Comparison of ENCODE assay signal across 25 mouse cellular contexts in the genomic region with DNA sequence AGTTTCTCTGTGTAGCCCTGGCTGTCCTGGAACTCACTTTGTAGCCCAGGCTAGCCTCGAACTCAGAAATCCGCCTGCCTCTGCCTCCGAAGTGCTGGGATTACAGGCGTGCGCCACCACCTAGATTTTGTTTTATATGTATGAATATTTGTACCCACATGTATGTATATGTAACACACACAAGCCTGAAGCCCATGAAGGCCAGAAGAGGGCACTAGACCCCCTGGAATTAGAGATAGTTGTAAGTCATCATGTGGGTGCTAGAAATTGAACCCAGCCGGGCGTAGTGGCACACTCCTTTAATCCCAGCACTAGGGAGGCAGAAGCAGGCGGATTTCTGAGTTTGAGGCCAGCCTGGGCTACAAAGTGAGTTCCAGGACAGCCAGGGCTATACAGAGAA. TPM values are rescaled to one million over a fixed set of nuclear protein-coding genes. Genes with fewer than 3 reads are reported as not detected.
DNase-seq lines count a peak whose midpoint lies in the region; ATAC-seq and TF ChIP-seq lines count a peak whose summit lies in the region.
"Not testable (repeated sequence)": the region's sequence is repeated elsewhere in the genome, so short reads cannot be mapped to it uniquely, and the experiment has no call there.
"Had no signal": no experiment of that assay in that cellular context is flagged by ENCODE, and none has a peak within 500 bp of the region (broad histone marks: within the 10 kb centered on the region; RNA-seq: fewer than 3 reads in every experiment).

No protein-coding gene starts in this region.

- WGBS in intestine, postnatal 0 days, result 91% methylated on average over 8 of the region's 8 CpGs
- WGBS in liver, embryonic 14.5 days (ENCODE audit: insufficient replicate concordance), result 77% methylated on average over 8 of the region's 8 CpGs

- not testable (repeated sequence) for H3K79me2 ChIP-seq in MEL (ENCODE audit: control insufficient read depth, insufficient read depth, low read length, poor library complexity)

- H3K9ac ChIP-seq in MEL (ENCODE audit: control insufficient read depth, low read depth, low read length, poor library complexity, severe bottlenecking); intestine, postnatal 0 days (ENCODE audit: low read depth, low read length); liver, embryonic 14.5 days (replicated peaks): not testable (repeated sequence)

- H3K9me3 ChIP-seq in MEL (replicated peaks; ENCODE audit: insufficient read depth, low read length); intestine, postnatal 0 days (ENCODE audit: control insufficient read depth); liver, embryonic 14.5 days (ENCODE audit: control insufficient read depth, low read length): not testable (repeated sequence)

- not testable (repeated sequence) for H3K27ac ChIP-seq in MEL (ENCODE audit: control insufficient read depth, low read depth, low read length); gastrocnemius, adult 2 months; intestine, postnatal 0 days (ENCODE audit: low read depth, low read length); liver, embryonic 14.5 days

- not testable (repeated sequence) for H3K4me3 ChIP-seq in MEL (ENCODE audit: control insufficient read depth in 1 of 2, insufficient read depth in 1 of 2, low read depth in 2 of 2, low read length in 2 of 2); gastrocnemius, adult 2 months; intestine, postnatal 0 days (ENCODE audit: low read depth, low read length); liver, embryonic 14.5 days (ENCODE audit: insufficient read depth in 1 of 2, low read depth in 2 of 2, low read length in 2 of 2)

- not testable (repeated sequence) for H3K4me2 ChIP-seq in intestine, postnatal 0 days (replicated peaks; ENCODE audit: low read depth); liver, embryonic 14.5 days (ENCODE audit: low read depth)

- peak; percentile 12 for TF ChIP-seq RAD21 in MEL (IDR thresholded peaks at IDR 0.05; ENCODE audit: low read depth, low read length)

- TF ChIP-seq CTCF in MEL (IDR thresholded peaks at IDR 0.05 in 2 of 3, conservative IDR thresholded peaks at IDR 0.05 in 1 of 3; ENCODE audit: control insufficient read depth in 1 of 3, insufficient read depth in 1 of 3, low read depth in 2 of 3, low read length in 3 of 3, poor library complexity in 1 of 3, severe bottlenecking in 1 of 3), result peak in 1 of 3 experiments; percentile 33; a peak in 2 of 6 replicates
- TF ChIP-seq CTCF in gastrocnemius, adult 2 months (IDR thresholded peaks at IDR 0.05), result peak; percentile 12; the same call in 1 of the 2 replicates
- TF ChIP-seq CTCF in intestine, postnatal 0 days (IDR thresholded peaks at IDR 0.05; ENCODE audit: low read depth), result peak; percentile 18; the same call in 1 of the 2 replicates
- peak; percentile 38 for TF ChIP-seq CTCF in liver, embryonic 14.5 days (IDR thresholded peaks at IDR 0.05; ENCODE audit: low read depth)

- not testable (repeated sequence) for TF ChIP-seq EP300 in MEL (IDR thresholded peaks at IDR 0.05; ENCODE audit: low read depth in 1 of 2, low read length in 2 of 2); liver, embryonic 14.5 days (IDR thresholded peaks at IDR 0.05; ENCODE audit: low read depth)

- intact Hi-C loops in gastrocnemius, adult 2 months (cut with DNase I), result not testable (repeated sequence)

- H3K36me3 ChIP-seq in MEL (ENCODE audit: control insufficient read depth in 1 of 2, insufficient read depth in 2 of 2, low read length in 2 of 2); liver, embryonic 14.5 days (replicated peaks; ENCODE audit: control insufficient read depth, insufficient read depth, low read depth): not testable (repeated sequence)
- peaks cover 14% of the 10 kb centered on the region; the same call in 1 of the 2 replicates for H3K36me3 ChIP-seq in intestine, postnatal 0 days (ENCODE audit: control insufficient read depth, insufficient read depth)

- DNase-seq in 3T3-L1 (ENCODE audit: low read depth, low spot score), result peak; percentile 10
- peak; percentile 16 for DNase-seq in CD4-positive, CD25-positive, alpha-beta regulatory T cell, adult 2 months (ENCODE audit: low read depth, low spot score)
- DNase-seq in MEL (ENCODE audit: low read depth, low spot score), result peak; percentile 35
- DNase-seq in gastrocnemius, adult 2 months; liver, embryonic 14.5 days (ENCODE audit: low read depth in 3 of 3, low spot score in 3 of 3): not testable (repeated sequence)

- not testable (repeated sequence) for TF ChIP-seq POLR2A in MEL (IDR thresholded peaks at IDR 0.05; ENCODE audit: control insufficient read depth in 1 of 2, insufficient read depth in 1 of 2, low read depth in 1 of 2, low read length in 2 of 2, poor library complexity in 1 of 2)

- not testable (repeated sequence) for H3K4me1 ChIP-seq in MEL (ENCODE audit: control insufficient read depth in 1 of 2, insufficient read depth in 2 of 2, low read length in 2 of 2); intestine, postnatal 0 days (replicated peaks; ENCODE audit: control insufficient read depth, insufficient read depth, low read length); liver, embryonic 14.5 days (replicated peaks; ENCODE audit: control insufficient read depth in 2 of 2, insufficient read depth in 2 of 2, low read length in 1 of 2)

- not testable (repeated sequence) for H3K27me3 ChIP-seq in MEL (ENCODE audit: control insufficient read depth in 1 of 2, insufficient read depth in 2 of 2, low read length in 2 of 2); intestine, postnatal 0 days (replicated peaks; ENCODE audit: control insufficient read depth, insufficient read depth, low read length); liver, embryonic 14.5 days (ENCODE audit: control insufficient read depth, insufficient read depth, low read length)

- ATAC-seq in intestine, postnatal 0 days; liver, embryonic 14.5 days (ENCODE audit: insufficient read depth): not testable (repeated sequence)
- ATAC-seq in megakaryocyte progenitor cell, adult 5-6 weeks (replicated peaks; ENCODE audit: poor library complexity), result peak; percentile 57; the same call in 1 of the 2 replicates

TF ChIP-seq in MEL, 35 proteins besides CTCF, POLR2A, EP300 and RAD21:
- peak; percentile 29 for TF ChIP-seq SMC3 (IDR thresholded peaks at IDR 0.05; ENCODE audit: low read depth, low read length)

RNA-seq across cellular contexts. Expression of a gene that starts 16.6 kb away (rescaled TPM):
- total RNA-seq in MEL (2012; rRNA removed), result 16.0 and 20.0 TPM in 2 replicates
- 100 to 1,000 TPM in 1 of 2 experiments, 10 to 100 TPM in 1; 14.7 to 196 TPM for polyA plus RNA-seq in MEL (2012; ENCODE audit: insufficient read depth in 1 of 2, insufficient read length in 2 of 2, low read depth in 1 of 2, low replicate concordance in 2 of 2, missing spikeins in 1 of 2)
- total RNA-seq in gastrocnemius, adult 2 months (2021), result 10 to 100 TPM; 10.1 to 11.8 TPM
- polyA plus RNA-seq in intestine, postnatal 0 days (2015; fragmentation: Nextera tagmentation; extraction: Ambion mirVana), result 20.2 and 20.7 TPM in 2 replicates
- polyA plus RNA-seq in liver, embryonic 14.5 days (2012; rRNA removed), result 4.8 and 6.4 TPM in 2 replicates
- 23.0 and 25.3 TPM in 2 replicates for polyA plus RNA-seq in liver, embryonic 14.5 days (2014; fragmentation: Nextera tagmentation; extraction: Ambion mirVana)
- 35.2 and 38.4 TPM in 2 replicates for total RNA-seq in megakaryocyte progenitor cell, adult 5-6 weeks (2015)
- total RNA-seq in megakaryocyte progenitor cell, adult 5-6 weeks (2017), result 29.7 and 39.3 TPM in 2 replicates

RNA-seq across cellular contexts. Expression of a gene that starts 22.8 kb away (rescaled TPM):
- total RNA-seq in MEL (2012; rRNA removed), result 8.2 and 8.7 TPM in 2 replicates
- 1 to 10 TPM in 1 of 2 experiments, not detected in 1; 6.4 TPM for polyA plus RNA-seq in MEL (2012; ENCODE audit: insufficient read depth in 1 of 2, insufficient read length in 2 of 2, low read depth in 1 of 2, low replicate concordance in 2 of 2, missing spikeins in 1 of 2)
- total RNA-seq in gastrocnemius, adult 2 months (2021), result 10 to 100 TPM; 21.2 to 22.3 TPM
- 3.4 and 3.7 TPM in 2 replicates for polyA plus RNA-seq in intestine, postnatal 0 days (2015; fragmentation: Nextera tagmentation; extraction: Ambion mirVana)
- 6.8 and 9.8 TPM in 2 replicates for polyA plus RNA-seq in liver, embryonic 14.5 days (2012; rRNA removed)
- 15.1 and 16.3 TPM in 2 replicates for polyA plus RNA-seq in liver, embryonic 14.5 days (2014; fragmentation: Nextera tagmentation; extraction: Ambion mirVana)
- 19.7 and 22.7 TPM in 2 replicates for total RNA-seq in megakaryocyte progenitor cell, adult 5-6 weeks (2015)
- 11.0 and 14.8 TPM in 2 replicates for total RNA-seq in megakaryocyte progenitor cell, adult 5-6 weeks (2017)

RNA-seq across cellular contexts. Expression of a gene that starts 22.9 kb away (rescaled TPM):
- total RNA-seq in MEL (2012; rRNA removed), result 11.7 and 13.7 TPM in 2 replicates
- polyA plus RNA-seq in MEL (2012; ENCODE audit: insufficient read depth in 1 of 2, insufficient read length in 2 of 2, low read depth in 1 of 2, low replicate concordance in 2 of 2, missing spikeins in 1 of 2), result 10 to 100 TPM in 1 of 2 experiments, not detected in 1; 18.5 TPM
- 10 to 100 TPM; 10.8 to 15.1 TPM for total RNA-seq in gastrocnemius, adult 2 months (2021)
- 21.1 and 21.3 TPM in 2 replicates for polyA plus RNA-seq in intestine, postnatal 0 days (2015; fragmentation: Nextera tagmentation; extraction: Ambion mirVana)
- 4.3 and 8.0 TPM in 2 replicates for polyA plus RNA-seq in liver, embryonic 14.5 days (2012; rRNA removed)
- 15.0 and 16.2 TPM in 2 replicates for polyA plus RNA-seq in liver, embryonic 14.5 days (2014; fragmentation: Nextera tagmentation; extraction: Ambion mirVana)
- total RNA-seq in megakaryocyte progenitor cell, adult 5-6 weeks (2015), result 9.5 and 11.7 TPM in 2 replicates
- total RNA-seq in megakaryocyte progenitor cell, adult 5-6 weeks (2017), result 7.1 and 13.2 TPM in 2 replicates

RNA-seq across cellular contexts. Expression of a gene that starts 58.4 kb away (rescaled TPM):
- not detected in 2 replicates for total RNA-seq in MEL (2012; rRNA removed)
- polyA plus RNA-seq in MEL (2012; ENCODE audit: insufficient read depth in 1 of 2, insufficient read length in 2 of 2, low read depth in 1 of 2, low replicate concordance in 2 of 2, missing spikeins in 1 of 2), result not detected
- total RNA-seq in gastrocnemius, adult 2 months (2021), result not detected
- not detected in 2 replicates for polyA plus RNA-seq in intestine, postnatal 0 days (2015; fragmentation: Nextera tagmentation; extraction: Ambion mirVana)
- not detected in 2 replicates for polyA plus RNA-seq in liver, embryonic 14.5 days (2012; rRNA removed)
- polyA plus RNA-seq in liver, embryonic 14.5 days (2014; fragmentation: Nextera tagmentation; extraction: Ambion mirVana), result not detected in 2 replicates
- total RNA-seq in megakaryocyte progenitor cell, adult 5-6 weeks (2015), result not detected in 2 replicates
- total RNA-seq in megakaryocyte progenitor cell, adult 5-6 weeks (2017), result not detected in 2 replicates
- total RNA-seq: adrenal gland, adult 8-10 months; adrenal gland, postnatal 25 days; gastrocnemius, postnatal 10 days; gastrocnemius, postnatal 36 days; granulocyte monocyte progenitor cell, adult 5-6 weeks; heart, adult 8-10 months; heart, postnatal 25 days; hematopoietic stem cell, adult 5-6 weeks had no signal
- polyA plus RNA-seq: activated CD4-positive, CD25-positive, alpha-beta regulatory T cell, adult 4 months; cortical plate, adult 2 months; embryonic facial prominence, embryonic 10.5 days; embryonic facial prominence, embryonic 13.5 days; erythroblast, embryonic 14.5 days; heart, embryonic 11.5 days; heart, embryonic 14.5 days; heart, postnatal 0 days; intestine, embryonic 15.5 days; Patski had no signal
